Mouse (Mus musculus): ENCODE results near the gene Rnf150. TPM values are rescaled to one million over a fixed set of nuclear protein-coding genes. Genes with fewer than 3 reads are reported as not detected.

The Rnf150 gene
- polyA plus RNA-seq (2015; fragmentation: Nextera tagmentation; extraction: Ambion mirVana): 0.55 and 0.59 TPM in 2 replicates

GRCm38 (mm10) chr8:82863041-82863744, at the start of gene Rnf150:
TSS of gene Rnf150 (plus strand) at chr8:82863356.
- TF ChIP-seq EP300 (optimal IDR thresholded peaks at IDR 0.05): no peak
- peak; percentile 91 for TF ChIP-seq CTCF (IDR thresholded peaks at IDR 0.05; ENCODE audit: low read depth)
- DNase-seq (ENCODE audit: low spot score): peak; percentile 81

GRCm38 (mm10) chr8:82826135-82827046, 36.8 kb upstream of the Rnf150 start:
- Histone ChIP-seq H3K4me3 (ENCODE audit: low read depth, low read length) (no peak overlapping the region), H3K4me1 (replicated peaks; ENCODE audit: control insufficient read depth, insufficient read depth) (no peaks in the 10 kb centered on the region), H3K36me3 (ENCODE audit: control insufficient read depth, insufficient read depth, low read length) (no peaks in the 10 kb centered on the region), H3K27ac (replicated peaks) (no peak overlapping the region), H3K27me3 (ENCODE audit: control insufficient read depth, insufficient read depth, low read length) (no peaks in the 10 kb centered on the region), H3K9ac (ENCODE audit: low read length) (no peak overlapping the region), H3K4me2 (replicated peaks; ENCODE audit: low read depth) (no peak overlapping the region), H3K9me3 (ENCODE audit: control insufficient read depth, low read length) (no peaks in the 10 kb centered on the region)
- TF ChIP-seq EP300 (optimal IDR thresholded peaks at IDR 0.05) (no peak), CTCF (IDR thresholded peaks at IDR 0.05; ENCODE audit: low read depth) (no peak)
- ATAC-seq (ENCODE audit: low FRiP score, low TSS enrichment): no peak
- DNase-seq (ENCODE audit: low spot score): no peak
- 56% methylated on average over 11 of the region's 11 CpGs for WGBS

More at GRCm38 (mm10) chr8:82863041-82863744, at the start of gene Rnf150:
- Histone ChIP-seq H3K36me3 (ENCODE audit: control insufficient read depth, insufficient read depth, low read length) (no peaks in the 10 kb centered on the region), H3K27ac (replicated peaks) (peak within 1 kb of the TSS; percentile 13), H3K4me3 (ENCODE audit: low read depth, low read length) (peak within 1 kb of the TSS; percentile 76), H3K4me1 (replicated peaks; ENCODE audit: control insufficient read depth, insufficient read depth) (no peaks in the 10 kb centered on the region), H3K4me2 (replicated peaks; ENCODE audit: low read depth) (peak within 1 kb of the TSS; percentile 76), H3K9ac (ENCODE audit: low read length) (peak within 1 kb of the TSS; percentile 80), H3K9me3 (ENCODE audit: control insufficient read depth, low read length) (no peaks in the 10 kb centered on the region), H3K27me3 (ENCODE audit: control insufficient read depth, insufficient read depth, low read length) (no peaks in the 10 kb centered on the region)
- under 1% methylated on average over 38 of the region's 39 CpGs for WGBS
- ATAC-seq (ENCODE audit: low FRiP score, low TSS enrichment): peak; percentile 85

GRCm38 (mm10) chr8:82840415-82840814, 22.7 kb upstream of the Rnf150 start:
- Histone ChIP-seq H3K4me1 (replicated peaks; ENCODE audit: control insufficient read depth, insufficient read depth) (no peaks in the 10 kb centered on the region), H3K27ac (replicated peaks) (no peak overlapping the region), H3K4me3 (ENCODE audit: low read depth, low read length) (no peak overlapping the region), H3K27me3 (ENCODE audit: control insufficient read depth, insufficient read depth, low read length) (no peaks in the 10 kb centered on the region), H3K36me3 (ENCODE audit: control insufficient read depth, insufficient read depth, low read length) (no peaks in the 10 kb centered on the region), H3K4me2 (replicated peaks; ENCODE audit: low read depth) (no peak overlapping the region), H3K9me3 (ENCODE audit: control insufficient read depth, low read length) (no peaks in the 10 kb centered on the region), H3K9ac (ENCODE audit: low read length) (no peak overlapping the region)
- WGBS: 62% methylated on average over 3 of the region's 3 CpGs
- ATAC-seq (ENCODE audit: low FRiP score, low TSS enrichment) (no peak), DNase-seq (ENCODE audit: low spot score) (no peak)
- TF ChIP-seq EP300 (optimal IDR thresholded peaks at IDR 0.05): no peak
- TF ChIP-seq CTCF (IDR thresholded peaks at IDR 0.05; ENCODE audit: low read depth): no peak

GRCm38 (mm10) chr8:82840963-82841362, 22.2 kb upstream of the Rnf150 start:
- no peaks in the 10 kb centered on the region for H3K9me3 ChIP-seq (ENCODE audit: control insufficient read depth, low read length)
- no peaks in the 10 kb centered on the region for H3K4me1 ChIP-seq (replicated peaks; ENCODE audit: control insufficient read depth, insufficient read depth)
- DNase-seq (ENCODE audit: low spot score): no peak
- no peak overlapping the region for H3K4me2 ChIP-seq (replicated peaks; ENCODE audit: low read depth)
- H3K36me3 ChIP-seq (ENCODE audit: control insufficient read depth, insufficient read depth, low read length): no peaks in the 10 kb centered on the region
- no peak overlapping the region for H3K9ac ChIP-seq (ENCODE audit: low read length)
- H3K27ac ChIP-seq (replicated peaks): no peak overlapping the region
- H3K4me3 ChIP-seq (ENCODE audit: low read depth, low read length): no peak overlapping the region
- no peak for ATAC-seq (ENCODE audit: low FRiP score, low TSS enrichment)
- WGBS: 18% methylated on average over 1 of the region's 1 CpGs
- TF ChIP-seq EP300 (optimal IDR thresholded peaks at IDR 0.05): no peak
- no peak for TF ChIP-seq CTCF (IDR thresholded peaks at IDR 0.05; ENCODE audit: low read depth)
- H3K27me3 ChIP-seq (ENCODE audit: control insufficient read depth, insufficient read depth, low read length): no peaks in the 10 kb centered on the region

- TF ChIP-seq EP300 (optimal IDR thresholded peaks at IDR 0.05) (no peak), CTCF (IDR thresholded peaks at IDR 0.05; ENCODE audit: low read depth) (peak; percentile 75)
- H3K36me3 ChIP-seq (ENCODE audit: control insufficient read depth, insufficient read depth, low read length): no peaks in the 10 kb centered on the region
- H3K4me3 ChIP-seq (ENCODE audit: low read depth, low read length): no peak overlapping the region
- no peak for DNase-seq (ENCODE audit: low spot score)
- H3K4me1 ChIP-seq (replicated peaks; ENCODE audit: control insufficient read depth, insufficient read depth): no peaks in the 10 kb centered on the region
- H3K9ac ChIP-seq (ENCODE audit: low read length): no peak overlapping the region
- WGBS: 39% methylated on average over 6 of the region's 6 CpGs
- ATAC-seq (ENCODE audit: low FRiP score, low TSS enrichment): no peak
- no peak overlapping the region for H3K4me2 ChIP-seq (replicated peaks; ENCODE audit: low read depth)
- no peak overlapping the region for H3K27ac ChIP-seq (replicated peaks)
- no peaks in the 10 kb centered on the region for H3K27me3 ChIP-seq (ENCODE audit: control insufficient read depth, insufficient read depth, low read length)
- no peaks in the 10 kb centered on the region for H3K9me3 ChIP-seq (ENCODE audit: control insufficient read depth, low read length)
Observed at GRCm38 (mm10) chr8:82841520-82842142, 21.5 kb upstream of the Rnf150 start.

Measured in stomach, postnatal 0 days (tissue).